Mouse (Mus musculus) adipocyte (in vitro differentiated cells): Measurements from ENCODE around the gene Gm49388.
"Not testable (repeated sequence)": the region's sequence is repeated elsewhere in the genome, so short reads cannot be mapped to it uniquely, and the experiment has no call there.

Experiments
- DNase-seq: peaks from one replicate; pipeline ENCODE4 v3.0.0-alpha.2; 2016; ENCODE audit warnings: low spot score

Gene Gm49388

DNA sequence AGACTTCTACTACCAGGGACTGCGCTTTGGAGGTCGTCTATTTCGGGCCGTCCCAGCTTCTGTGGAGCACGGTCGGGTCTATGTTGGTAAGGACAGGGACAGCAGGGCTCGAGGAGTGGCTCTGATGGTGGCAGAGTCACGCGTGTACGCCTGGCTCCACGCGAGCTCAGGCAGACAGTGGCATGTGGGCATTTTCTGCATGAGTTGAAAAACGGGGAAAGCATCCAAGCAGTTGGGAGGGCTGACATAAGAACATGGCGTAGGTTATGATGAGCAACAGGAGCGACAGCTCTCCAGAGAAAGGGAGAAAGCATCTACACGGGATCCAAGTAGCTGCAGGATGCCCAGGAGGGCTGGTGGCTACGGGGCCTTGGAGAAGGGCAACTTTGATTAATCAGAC lies 16.9 kb downstream of the Gm49388 start:
- no peak for DNase-seq

GRCm38 (mm10) chr7:127808821-127809220 lies 23.4 kb downstream of the Gm49388 start:
- no peak for DNase-seq

- DNase-seq, result no peak
Measured at GRCm38 (mm10) chr7:127809846-127810245, 24.4 kb downstream of the Gm49388 start.

DNA sequence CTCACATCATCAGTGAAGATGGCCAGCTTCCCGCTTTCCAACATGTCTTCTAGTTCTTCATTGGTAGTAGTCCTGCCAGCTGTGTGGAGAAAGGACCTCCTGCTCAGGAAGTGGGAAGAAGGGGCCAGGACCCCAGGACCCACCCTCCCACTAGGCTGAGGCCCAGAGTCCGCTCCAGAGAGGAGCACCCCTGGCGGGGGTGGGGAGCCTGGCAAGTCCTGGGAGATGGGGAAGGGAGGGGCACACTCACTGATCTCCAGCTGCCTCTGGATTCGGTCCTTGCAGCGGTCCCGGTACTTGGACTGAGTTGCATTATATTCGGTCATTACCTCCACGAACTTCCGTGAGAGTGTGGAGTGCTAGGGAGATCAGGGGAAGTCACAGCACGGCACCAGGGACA lies 25.2 kb downstream of the Gm49388 start:
- no peak for DNase-seq

DNA sequence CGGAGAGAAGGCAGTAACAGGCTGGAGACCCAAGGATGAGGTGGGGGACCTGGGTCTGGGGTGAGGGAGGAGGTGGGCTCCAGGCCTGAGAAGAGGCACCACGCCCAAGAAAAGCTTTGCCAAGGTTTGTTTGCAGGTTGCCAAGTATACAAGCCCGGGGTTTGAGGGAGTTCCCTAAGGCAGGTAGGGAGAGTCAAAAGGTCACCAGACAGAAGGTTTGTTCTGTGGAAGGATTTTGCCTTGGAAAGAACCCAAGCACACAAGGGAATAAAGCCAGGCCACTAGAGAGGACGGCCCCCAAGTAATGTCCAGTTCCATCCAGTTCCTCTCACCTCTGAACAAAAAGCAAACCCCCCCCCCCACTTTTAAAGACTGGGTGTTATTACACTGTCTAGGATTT lies 25.8 kb downstream of the Gm49388 start:
- no peak for DNase-seq

DNA sequence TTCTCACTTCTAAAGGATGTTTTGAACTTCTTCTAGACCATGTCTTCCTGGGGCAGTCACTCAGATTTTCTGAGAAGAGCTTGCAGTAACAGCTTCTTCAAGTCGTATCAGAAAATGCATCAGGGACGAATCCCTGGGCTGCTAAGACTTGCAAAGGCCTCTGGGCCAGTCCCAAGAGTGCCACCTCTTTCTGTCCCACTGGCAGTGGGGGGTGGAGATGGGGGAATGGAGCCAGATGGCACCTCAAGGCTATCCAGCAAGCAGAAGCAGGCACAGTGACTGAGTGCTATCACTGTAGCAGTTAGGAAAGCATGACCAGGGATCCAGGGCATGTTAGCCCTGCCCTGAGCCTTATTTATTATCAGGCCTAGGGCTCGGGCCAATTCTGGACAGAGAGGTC lies 26.9 kb downstream of the Gm49388 start:
- DNase-seq, result peak; percentile 38

- DNase-seq, result peak; percentile 73
Measured at GRCm38 (mm10) chr7:127813821-127814220, 28.4 kb downstream of the Gm49388 start.

DNA sequence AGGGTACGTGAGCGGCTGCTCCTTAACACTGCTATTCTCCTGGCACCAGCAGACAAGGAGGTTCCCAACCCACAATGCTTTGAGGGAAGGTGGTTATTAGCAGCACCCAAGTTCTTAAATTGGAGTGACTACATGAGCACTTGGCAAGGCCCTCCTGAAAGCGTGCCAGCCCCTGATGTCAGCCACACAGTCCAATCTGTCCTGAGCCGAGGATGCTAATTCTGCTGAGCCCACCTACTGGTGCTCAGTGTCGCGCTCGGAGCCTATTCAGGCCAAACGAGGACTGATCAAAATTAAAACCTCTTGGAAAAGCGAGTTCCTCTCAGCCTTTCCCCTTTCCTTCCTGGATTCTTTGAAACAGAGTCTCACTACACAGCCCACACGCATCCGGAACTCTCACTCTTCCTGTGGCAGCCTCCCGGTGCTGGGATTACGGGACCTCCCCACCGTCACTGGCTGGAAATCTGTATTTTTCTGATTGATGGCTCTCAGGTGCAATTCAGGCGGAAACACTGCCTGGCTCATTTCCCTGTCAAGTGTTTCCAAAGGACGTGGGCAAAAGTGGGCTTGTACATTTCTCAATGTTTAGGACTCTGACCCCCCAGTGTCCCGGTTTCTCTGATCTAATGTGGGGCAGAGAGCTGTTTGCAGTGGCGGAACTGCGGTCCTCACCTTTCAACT lies 29.0 kb downstream of the Gm49388 start:
- DNase-seq, result peak; percentile 71

DNA sequence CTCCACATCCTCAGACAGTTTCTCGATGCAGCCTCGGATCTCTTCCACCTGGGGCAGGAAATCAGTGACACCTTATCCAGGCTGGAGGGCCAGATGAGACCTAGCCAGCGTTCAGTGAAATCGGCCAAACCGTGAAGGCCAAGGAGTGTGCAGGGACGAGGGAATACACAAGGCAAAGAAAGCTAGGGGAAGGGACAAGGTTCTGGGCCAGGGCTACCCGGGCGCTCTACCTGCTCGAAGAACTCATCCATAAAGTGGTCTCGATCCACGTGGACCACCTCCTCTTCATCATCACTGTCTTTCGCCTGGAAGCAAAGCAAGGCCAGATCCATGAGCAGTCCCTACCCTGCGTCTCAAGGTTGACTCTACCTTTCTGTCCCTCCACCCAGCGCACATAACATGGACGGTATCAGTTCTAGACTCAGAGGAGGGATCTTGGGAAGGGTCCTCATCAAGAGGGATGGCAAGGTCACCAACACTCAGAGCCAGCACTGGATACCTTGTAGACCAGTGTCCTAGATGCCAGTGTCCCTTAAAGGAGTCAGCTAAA lies 29.8 kb downstream of the Gm49388 start:
- no peak for DNase-seq

DNA sequence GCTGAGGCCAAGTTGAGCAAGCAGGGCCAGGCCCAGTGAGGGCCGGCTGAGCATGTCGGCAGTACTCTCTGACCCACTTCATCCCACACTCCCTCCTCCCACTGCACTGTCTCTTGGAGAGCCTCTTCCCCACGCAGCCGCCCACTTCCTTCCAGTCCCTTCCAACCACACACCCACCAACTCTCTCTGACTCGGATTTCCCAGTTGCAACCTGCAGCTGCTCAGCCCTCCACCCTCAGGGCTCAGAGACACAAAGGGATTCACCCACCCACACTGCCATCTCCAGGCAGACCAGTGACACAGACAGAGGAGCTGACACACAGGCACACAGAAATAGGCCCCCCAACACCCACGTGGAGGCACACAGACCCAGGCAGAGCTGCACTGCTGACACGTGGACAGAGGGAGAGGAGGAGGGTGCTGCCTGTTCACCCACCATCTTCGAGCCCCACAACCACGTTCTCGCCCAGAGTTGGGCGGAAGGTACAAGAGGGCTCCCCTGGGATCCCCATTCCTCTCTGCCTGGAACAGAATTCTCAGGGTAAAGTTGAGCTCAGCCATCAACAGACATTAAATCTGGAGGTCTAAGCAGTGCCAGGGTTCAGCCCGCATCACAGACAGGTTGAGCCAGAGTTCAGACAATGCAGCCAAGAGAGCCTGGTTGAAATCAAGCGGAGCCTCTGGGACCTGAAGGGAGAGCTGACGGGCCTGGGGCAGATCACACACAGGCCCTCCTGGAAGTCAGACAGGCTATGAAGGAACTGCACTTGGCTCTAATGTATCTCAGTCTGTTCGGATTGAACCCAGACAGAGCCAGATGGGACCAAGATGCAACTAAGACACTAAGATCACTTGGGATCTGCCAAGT lies 30.8 kb downstream of the Gm49388 start:
- peak; percentile 90 for DNase-seq

DNA sequence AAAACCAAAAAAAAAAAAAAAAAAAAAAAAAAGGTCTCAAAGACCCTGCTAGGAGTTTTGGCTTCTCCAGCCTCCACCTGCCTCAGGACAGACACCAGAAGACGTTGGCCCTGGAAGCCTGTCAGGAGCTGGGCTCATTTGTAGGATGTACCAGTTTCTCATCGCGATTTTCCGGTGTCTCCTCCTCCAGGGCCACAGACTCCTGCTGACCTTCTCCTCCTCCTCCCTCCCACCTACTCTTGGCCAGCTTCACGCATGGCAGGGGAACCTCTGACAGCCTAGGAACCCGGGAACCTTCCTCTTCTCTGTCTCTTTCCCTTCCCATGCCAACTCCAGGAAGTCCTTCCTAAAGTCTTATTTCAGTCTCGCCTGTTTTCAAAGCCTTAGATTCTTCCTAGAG lies 31.6 kb downstream of the Gm49388 start:
- DNase-seq, result no peak

GRCm38 (mm10) chr7:127817776-127818175 lies 32.4 kb downstream of the Gm49388 start:
- DNase-seq, result no peak

DNA sequence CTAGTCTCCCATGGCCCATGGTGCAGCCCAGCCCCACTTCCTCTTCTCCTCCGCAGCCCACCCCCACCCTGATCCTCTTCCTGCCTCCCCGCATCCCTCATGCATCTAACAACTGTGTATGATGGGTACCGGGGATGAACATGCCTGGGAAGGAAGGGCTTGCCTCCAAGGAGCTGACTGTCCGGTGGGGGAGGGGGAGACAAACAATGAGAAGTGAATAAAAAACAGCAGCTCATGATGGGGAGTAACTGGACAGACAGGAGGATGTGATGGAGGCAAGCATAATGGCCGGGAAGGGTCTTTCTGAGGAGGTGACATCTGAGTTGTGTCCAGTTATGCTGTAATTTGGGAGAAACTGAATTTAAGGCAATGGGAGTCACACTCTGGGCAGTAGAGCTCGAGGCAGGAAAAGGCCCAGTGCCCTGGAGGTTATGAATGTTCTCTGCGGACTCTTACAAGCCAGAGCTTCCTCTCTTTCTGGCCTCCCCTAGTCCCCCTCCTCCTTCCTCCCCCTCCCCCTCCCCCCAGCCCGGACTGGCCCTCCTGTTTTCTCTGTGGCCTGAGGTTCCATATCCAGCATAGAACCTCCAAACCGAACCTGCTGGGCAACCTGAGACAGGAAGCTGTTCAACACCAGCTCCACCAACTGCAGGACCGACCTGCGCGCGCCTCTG lies 35.6 kb downstream of the Gm49388 start:
- no peak for DNase-seq

- DNase-seq, result no peak
Measured at GRCm38 (mm10) chr7:127822494-127822893, 37.1 kb downstream of the Gm49388 start.

GRCm38 (mm10) chr7:127823236-127824171 lies 38.1 kb downstream of the Gm49388 start:
- DNase-seq, result no peak

DNA sequence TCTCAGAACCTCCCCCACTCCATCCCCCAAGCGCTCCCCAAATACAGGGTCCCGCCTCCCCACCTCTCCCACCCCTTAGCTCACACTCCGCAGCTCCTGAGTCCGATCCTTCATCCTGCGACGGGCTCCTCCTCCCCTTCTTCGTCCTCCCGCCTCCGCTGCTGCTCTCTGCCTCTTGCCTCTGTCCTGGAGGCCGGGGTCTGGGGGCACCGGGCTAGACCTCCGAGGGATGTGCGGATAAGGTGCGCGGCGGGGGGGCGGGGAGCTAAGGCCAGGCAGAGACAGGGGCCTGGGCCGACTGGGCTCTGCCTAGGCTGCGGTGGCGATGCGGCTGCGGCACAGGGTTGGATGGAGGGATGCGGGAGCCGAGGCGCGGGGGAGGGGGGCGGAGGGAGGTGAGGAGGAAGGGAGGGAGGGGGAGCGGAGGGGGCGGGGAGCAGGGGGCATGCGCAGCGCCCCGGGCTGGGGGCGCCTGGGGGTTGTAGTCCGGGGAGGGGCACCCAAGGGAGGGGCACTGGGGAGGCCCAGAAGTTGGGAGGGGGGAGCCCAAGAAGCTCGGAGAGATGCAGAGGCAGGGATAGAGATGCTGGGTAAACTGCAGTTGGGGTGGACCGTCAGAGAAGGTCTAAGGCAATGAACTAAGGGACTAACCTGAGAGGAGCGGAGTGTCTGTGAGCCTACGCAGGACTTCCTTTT lies 38.9 kb downstream of the Gm49388 start, which contains the start of the genes Stx4a and Stx1b:
Gene Stx4a, plus strand, starts transcription at position 119 of the 696 bp plus-strand sequence.
Gene Stx1b, minus strand, starts transcription at position 374 of the 696 bp plus-strand sequence.
- no peak for DNase-seq

DNA sequence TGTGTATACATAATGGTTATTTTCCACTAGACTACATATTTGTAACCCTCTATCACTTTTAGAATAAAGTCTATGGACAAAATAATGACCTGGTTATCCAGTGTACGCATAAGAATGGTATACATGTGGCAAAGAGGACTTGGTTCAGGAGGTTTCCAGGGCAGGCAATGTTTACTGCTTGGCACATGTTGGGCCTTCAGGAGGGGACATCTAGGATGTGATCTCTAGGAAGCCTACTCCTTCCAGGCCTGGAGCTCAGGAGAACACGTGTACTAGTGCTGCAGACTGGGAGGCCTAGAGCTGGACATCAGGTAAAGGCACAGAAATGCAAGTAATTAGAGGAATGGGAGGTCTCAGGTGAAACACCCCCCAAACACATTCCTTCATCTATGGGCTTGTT lies 50.1 kb downstream of the Gm49388 start:
- DNase-seq, result no peak

- DNase-seq, result no peak
Measured at GRCm38 (mm10) chr7:127837473-127837872, 52.1 kb downstream of the Gm49388 start.

DNA sequence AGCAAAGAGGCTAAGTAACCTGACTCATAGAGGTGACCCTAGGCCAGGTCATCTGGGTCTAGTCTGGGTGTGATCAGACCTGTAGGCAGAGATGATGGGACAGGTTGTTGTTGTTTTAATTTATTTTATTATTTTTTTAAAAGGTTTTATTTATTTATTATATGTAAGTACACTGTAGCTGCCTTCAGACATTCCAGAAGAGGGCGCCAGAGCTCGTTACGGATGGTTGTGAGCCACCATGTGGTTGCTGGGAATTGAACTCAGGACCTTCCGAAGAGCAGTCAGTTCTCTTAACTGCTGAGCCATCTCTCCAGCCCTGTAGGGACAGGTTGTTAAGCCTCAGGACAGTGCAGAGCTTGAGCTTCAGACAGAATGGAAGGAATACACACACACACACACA lies 52.5 kb downstream of the Gm49388 start:
- not testable (repeated sequence) for DNase-seq

GRCm38 (mm10) chr7:127840031-127840430 lies 54.6 kb downstream of the Gm49388 start:
- DNase-seq, result not testable (repeated sequence)

DNA sequence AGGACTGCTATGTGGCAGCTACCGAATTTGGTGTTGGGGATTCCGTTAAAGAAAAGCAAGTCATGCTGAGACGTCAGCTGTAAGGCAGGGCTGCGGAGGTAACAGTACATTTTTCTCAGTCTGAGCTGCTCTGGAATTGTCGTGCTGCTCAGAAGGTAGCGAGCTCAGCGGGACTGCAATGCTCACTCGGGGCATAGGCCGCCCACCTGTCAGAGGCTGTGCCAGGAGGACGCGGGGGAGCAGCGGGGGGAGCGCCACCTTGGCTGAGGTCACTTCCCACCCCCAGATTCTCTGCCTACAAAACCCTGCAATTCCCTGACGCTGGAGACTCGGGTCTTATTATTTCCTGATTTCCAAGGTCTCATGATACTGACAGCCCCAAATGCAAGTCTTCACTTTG lies 55.5 kb downstream of the Gm49388 start:
- DNase-seq, result no peak
